Mouse (Mus musculus): ENCODE measurements at regions not wholly inside any gene's neighbourhood (a gene's known extent, or its start where the extent isn't known, plus 50 kb on each side); places are given as distances from the start of the nearest gene placed in this dataset.
A peak's percentile ranks its signal among the peaks of the same experiment; 100 is the strongest.

DNA sequence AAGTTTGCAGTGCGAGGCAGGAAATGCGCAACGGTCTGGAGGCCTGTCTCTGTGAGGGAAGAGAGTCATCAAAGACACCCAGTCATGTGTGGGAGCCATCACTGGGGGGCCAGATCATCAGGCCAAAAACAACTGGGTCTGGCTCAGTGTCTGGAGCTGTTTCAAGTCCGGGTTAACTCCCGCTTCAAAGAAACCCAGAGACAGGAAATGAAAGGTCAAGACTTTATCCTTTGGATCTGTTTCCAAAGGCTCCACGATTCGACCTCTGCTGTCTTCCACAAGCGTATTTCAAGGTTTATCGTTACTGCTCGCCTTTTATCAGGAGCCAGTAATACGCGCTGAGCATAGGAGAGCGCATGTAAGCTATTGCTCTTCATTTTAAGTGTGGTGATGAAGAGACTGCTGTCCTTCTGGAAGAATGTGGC, 325.7 kb downstream of the Adamts20 start:
- H3K27ac ChIP-seq (replicated peaks): 0 out of 2 replicates have a peak overlapping the region, but pooled peaks have one; percentile 18
- H3K4me2 ChIP-seq: no peak overlapping the region
- H3K36me3 ChIP-seq: no peaks in the 10 kb centered on the region
- H3K9me3 ChIP-seq: no peaks in the 10 kb centered on the region
- no peaks in the 10 kb centered on the region for H3K27me3 ChIP-seq
- 71% methylated on average over 13 of the region's 13 CpGs for WGBS
- H3K4me3 ChIP-seq: no peak overlapping the region
- peaks cover 17% of the 10 kb centered on the region for H3K4me1 ChIP-seq (replicated peaks)
- ATAC-seq (ENCODE audit: low read depth): no peak
- no peak overlapping the region for H3K9ac ChIP-seq

DNA sequence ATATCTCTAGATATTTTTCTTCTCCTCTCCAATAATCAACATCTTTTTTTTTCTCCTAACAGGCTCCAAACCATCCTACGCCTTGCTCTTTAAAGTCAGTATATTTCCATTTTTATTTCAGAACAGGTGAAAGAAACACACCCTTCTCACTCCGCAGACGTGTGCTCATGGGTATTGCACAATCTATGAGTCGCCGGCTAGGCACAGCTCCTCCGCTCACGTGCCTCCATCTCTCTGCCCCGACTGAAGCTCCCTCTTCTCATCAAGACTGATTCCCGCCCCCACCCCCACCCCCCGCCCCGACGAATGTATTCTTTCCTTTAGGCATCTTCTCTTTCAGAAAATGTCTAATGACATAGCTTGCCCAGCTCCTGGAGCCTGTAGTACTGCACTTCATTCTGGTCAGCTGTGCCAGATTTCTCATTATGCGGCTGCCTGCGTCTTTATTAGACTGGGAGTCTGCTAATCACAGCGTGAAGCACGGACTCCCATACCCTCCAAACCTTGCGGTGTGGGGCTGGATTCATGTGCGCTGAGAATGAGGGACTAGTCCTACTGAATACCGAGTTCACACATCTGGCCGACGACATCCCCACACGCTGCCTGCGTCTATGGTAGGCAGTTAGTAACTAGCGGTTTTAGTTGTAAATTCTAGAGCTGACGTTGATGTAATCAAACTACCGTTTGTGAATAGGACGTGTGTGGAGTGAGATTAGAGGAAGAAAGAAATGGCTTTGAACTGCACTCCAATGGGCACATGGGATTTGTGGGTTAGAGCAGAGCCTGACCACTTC, 327.9 kb downstream of the Adamts20 start:
- ATAC-seq (ENCODE audit: low read depth): peak; percentile 72
- Histone ChIP-seq H3K36me3 (no peaks in the 10 kb centered on the region), H3K27me3 (no peaks in the 10 kb centered on the region), H3K4me2 (peak overlapping the region; percentile 46), H3K27ac (replicated peaks) (peak overlapping the region; percentile 49; the same call in 1 of the 2 replicates), H3K4me1 (replicated peaks) (peaks cover 17% of the 10 kb centered on the region), H3K9me3 (peaks cover 6% of the 10 kb centered on the region; the same call in 1 of the 2 replicates), H3K9ac (no peak overlapping the region), H3K4me3 (0 out of 2 replicates have a peak overlapping the region, but pooled peaks have one; percentile 14)
- 46% methylated on average over 27 of the region's 27 CpGs for WGBS

DNA sequence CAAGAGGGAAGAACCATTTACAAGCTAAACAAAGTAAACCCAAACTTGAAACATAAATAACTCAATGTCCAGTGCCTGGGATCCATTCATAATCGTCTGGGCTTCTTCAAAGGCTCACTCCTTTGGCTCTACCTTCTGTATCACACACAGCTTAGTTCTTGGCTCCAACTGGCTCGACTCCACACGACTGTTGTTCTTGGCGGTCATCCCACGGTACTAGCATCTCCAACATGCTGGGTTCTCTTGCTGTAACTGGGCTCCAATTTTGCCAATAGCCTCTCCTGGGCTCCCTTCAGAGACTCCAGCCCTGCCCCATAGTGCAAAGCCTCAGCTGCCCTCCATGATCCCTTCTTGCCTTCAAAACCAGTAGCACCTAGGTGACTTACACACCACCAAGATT, 352.4 kb downstream of the Adamts20 start:
- Histone ChIP-seq H3K9ac (no peak overlapping the region), H3K4me3 (no peak overlapping the region), H3K4me2 (no peak overlapping the region), H3K4me1 (replicated peaks) (no peaks in the 10 kb centered on the region), H3K9me3 (no peaks in the 10 kb centered on the region), H3K36me3 (no peaks in the 10 kb centered on the region), H3K27ac (replicated peaks) (no peak overlapping the region), H3K27me3 (no peaks in the 10 kb centered on the region)
- ATAC-seq (ENCODE audit: low read depth): no peak
- 81% methylated on average over 5 of the region's 5 CpGs for WGBS

DNA sequence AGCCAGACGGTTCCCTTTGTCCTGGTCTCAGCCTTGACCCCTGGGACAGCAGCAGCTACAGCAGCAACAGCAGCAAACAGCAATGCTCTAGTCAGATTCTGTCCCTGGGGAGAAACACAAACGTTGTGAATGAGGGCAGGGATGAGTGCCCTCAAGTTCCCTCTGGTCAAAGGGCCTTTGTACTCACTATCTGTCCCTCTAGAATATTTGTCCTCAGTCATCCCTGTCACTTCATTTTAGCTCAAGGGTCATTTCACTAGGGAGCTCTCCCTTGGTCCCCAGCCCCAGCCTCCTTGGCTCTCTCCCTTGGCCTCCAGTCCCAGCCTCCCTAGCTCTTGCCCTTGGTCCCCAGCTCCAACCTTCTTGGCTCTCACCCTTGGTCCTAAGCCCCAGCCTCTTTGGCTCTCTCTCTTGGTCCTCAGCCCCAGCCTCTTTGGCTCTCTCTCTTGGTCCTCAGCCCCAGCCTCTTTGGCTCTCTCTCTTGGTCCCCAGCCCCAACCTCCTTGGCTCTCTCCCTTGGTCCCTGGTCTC, 358.0 kb downstream of the Adamts20 start:
- H3K36me3 ChIP-seq: no peaks in the 10 kb centered on the region
- H3K4me3 ChIP-seq: no peak overlapping the region
- H3K27ac ChIP-seq (replicated peaks): no peak overlapping the region
- no peak for ATAC-seq (ENCODE audit: low read depth)
- WGBS: 48% methylated on average over 2 of the region's 2 CpGs
- H3K4me2 ChIP-seq: no peak overlapping the region
- no peaks in the 10 kb centered on the region for H3K27me3 ChIP-seq
- no peaks in the 10 kb centered on the region for H3K4me1 ChIP-seq (replicated peaks)
- no peak overlapping the region for H3K9ac ChIP-seq
- H3K9me3 ChIP-seq: no peaks in the 10 kb centered on the region

DNA sequence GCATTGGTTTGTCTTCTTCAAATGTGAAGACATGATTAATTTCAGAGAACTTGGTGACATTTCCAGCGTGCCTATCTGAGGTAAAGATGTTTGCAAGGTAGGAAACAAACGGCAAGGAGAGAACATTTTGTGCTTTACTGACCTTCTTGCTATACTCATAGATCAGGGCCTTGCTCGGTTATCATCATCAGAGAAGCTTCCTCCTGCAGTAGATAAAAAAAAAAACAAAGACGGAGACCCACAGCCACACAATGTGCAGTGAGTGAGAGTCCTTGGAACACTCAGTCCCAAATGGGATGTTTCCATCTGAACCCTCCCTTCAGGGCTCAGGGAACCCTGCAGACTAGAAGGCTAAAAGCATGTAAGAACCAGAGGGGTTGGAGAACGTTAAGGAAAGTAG, 374.6 kb downstream of the Adamts20 start:
- no peaks in the 10 kb centered on the region for H3K4me1 ChIP-seq (replicated peaks)
- H3K27ac ChIP-seq (replicated peaks): no peak overlapping the region
- 84% methylated on average over 5 of the region's 5 CpGs for WGBS
- no peak overlapping the region for H3K9ac ChIP-seq
- H3K36me3 ChIP-seq: no peaks in the 10 kb centered on the region
- H3K9me3 ChIP-seq: no peaks in the 10 kb centered on the region
- no peak for ATAC-seq (ENCODE audit: low read depth)
- no peak overlapping the region for H3K4me2 ChIP-seq
- no peaks in the 10 kb centered on the region for H3K27me3 ChIP-seq
- H3K4me3 ChIP-seq: no peak overlapping the region

DNA sequence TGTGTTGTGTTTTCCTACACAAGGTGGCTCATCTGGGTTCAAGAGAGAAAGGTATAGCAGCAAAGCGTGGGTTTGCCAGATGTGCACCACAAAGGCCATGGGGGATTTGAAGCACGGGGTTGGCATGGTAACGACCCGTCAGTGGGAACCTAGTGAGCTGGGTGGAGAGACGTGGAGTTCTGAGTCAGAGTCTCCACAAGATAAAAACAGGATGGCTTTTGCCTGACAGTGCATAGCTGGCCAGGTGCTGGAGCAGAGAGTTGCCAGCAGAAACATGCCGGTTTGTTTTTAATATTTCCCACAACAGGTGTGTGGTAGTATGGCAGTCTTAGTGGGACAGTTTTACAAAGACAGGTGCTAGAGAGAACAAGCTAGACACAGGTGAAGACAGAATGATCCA, 375.4 kb downstream of the Adamts20 start:
- WGBS: 79% methylated on average over 6 of the region's 6 CpGs
- ATAC-seq (ENCODE audit: low read depth): no peak

DNA sequence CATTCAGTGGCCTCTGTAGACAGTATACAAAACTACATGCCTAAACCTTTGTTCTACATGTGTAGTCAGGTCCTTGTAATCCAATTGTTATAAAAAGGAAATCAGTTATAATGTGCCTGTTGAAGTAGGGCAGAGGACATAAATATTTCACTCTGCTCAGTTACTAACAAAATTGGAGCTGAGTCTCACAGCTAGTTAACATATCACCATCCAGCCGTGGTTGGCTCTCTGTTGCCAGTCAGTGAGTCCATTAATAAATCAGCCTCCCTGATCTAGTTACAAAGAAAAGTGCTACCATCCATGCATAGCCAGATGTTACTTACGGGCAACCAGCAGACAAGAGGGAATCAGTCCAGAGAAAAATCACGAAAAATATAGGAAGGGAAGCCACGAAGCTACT, 382.8 kb downstream of the Adamts20 start:
- no peak overlapping the region for H3K27ac ChIP-seq (replicated peaks)
- no peaks in the 10 kb centered on the region for H3K4me1 ChIP-seq (replicated peaks)
- H3K4me2 ChIP-seq: no peak overlapping the region
- H3K36me3 ChIP-seq: no peaks in the 10 kb centered on the region
- no peak for ATAC-seq (ENCODE audit: low read depth)
- 67% methylated on average over 4 of the region's 4 CpGs for WGBS
- H3K27me3 ChIP-seq: no peaks in the 10 kb centered on the region
- H3K4me3 ChIP-seq: no peak overlapping the region
- H3K9me3 ChIP-seq: peaks cover 5% of the 10 kb centered on the region; the same call in 1 of the 2 replicates
- no peak overlapping the region for H3K9ac ChIP-seq

More for the DNA sequence above, 375.4 kb downstream of the Adamts20 start:
- no peak overlapping the region for H3K4me3 ChIP-seq
- H3K4me1 ChIP-seq (replicated peaks): no peaks in the 10 kb centered on the region
- no peaks in the 10 kb centered on the region for H3K27me3 ChIP-seq
- H3K36me3 ChIP-seq: no peaks in the 10 kb centered on the region
- H3K27ac ChIP-seq (replicated peaks): no peak overlapping the region
- H3K9ac ChIP-seq: no peak overlapping the region
- H3K4me2 ChIP-seq: no peak overlapping the region
- no peaks in the 10 kb centered on the region for H3K9me3 ChIP-seq

DNA sequence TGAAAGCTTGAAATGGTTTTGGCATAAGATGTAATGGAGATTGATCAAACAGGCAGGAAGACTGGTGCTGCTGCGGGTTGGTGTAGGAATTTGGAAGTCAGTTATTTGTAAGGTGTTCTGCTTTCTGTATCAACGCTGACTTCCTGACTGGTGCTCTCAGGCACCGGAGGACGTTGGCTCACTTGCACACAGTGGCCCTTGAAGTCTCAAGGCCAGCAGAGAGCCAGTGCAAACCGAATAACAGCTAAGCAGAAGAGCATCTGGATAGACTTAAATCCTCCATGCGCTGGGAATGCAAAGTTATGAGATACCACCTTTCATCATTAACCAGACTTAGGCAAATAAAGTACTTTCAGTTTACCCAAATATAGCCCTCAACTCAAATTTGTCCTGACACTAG, 388.2 kb downstream of the Adamts20 start:
- no peak overlapping the region for H3K4me2 ChIP-seq
- H3K9me3 ChIP-seq: no peaks in the 10 kb centered on the region
- H3K27ac ChIP-seq (replicated peaks): no peak overlapping the region
- H3K4me1 ChIP-seq (replicated peaks): no peaks in the 10 kb centered on the region
- no peaks in the 10 kb centered on the region for H3K27me3 ChIP-seq
- ATAC-seq (ENCODE audit: low read depth): no peak
- WGBS: 88% methylated on average over 6 of the region's 6 CpGs
- no peaks in the 10 kb centered on the region for H3K36me3 ChIP-seq
- no peak overlapping the region for H3K9ac ChIP-seq
- no peak overlapping the region for H3K4me3 ChIP-seq

DNA sequence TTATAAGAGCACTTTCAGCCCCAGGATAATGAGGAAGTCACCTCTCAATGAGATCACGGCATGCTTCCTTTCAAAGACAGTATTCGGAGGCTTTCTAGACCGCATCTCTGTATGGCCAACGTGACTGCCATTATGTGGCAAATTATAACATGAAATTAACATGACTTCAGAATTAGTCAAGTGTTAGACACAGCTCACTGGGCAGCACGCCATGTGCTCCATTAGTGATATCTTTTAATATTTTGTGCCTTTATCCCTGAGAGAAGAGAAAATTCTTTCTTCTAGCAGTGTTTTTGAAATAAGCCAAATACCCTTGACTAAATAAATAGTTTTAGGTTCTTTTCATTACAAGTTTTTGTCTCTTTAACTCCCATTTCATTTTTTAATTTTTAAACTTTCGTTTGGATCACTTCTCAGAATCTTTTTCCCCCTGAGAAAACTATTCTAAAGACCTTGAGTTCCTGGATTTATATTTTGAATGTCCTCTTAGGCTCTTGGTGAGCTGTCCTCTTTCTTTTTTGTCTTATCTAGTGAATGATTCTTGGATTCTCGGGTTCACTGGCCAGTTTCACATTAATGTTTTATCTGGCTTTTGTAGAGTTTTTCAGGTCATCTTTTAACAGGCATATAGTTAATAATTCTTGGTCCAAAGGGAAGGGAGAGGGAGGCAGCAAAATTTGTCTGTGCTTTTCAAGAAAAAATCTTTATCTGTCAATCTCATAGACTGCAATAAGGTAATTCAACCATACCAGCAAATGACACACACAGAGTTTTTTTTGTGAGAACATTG, 390.9 kb downstream of the Adamts20 start:
- H3K27me3 ChIP-seq: no peaks in the 10 kb centered on the region
- 73% methylated on average over 7 of the region's 7 CpGs for WGBS
- H3K27ac ChIP-seq (replicated peaks): no peak overlapping the region
- no peak overlapping the region for H3K4me2 ChIP-seq
- no peaks in the 10 kb centered on the region for H3K9me3 ChIP-seq
- H3K9ac ChIP-seq: no peak overlapping the region
- H3K4me3 ChIP-seq: no peak overlapping the region
- ATAC-seq (ENCODE audit: low read depth): no peak
- no peaks in the 10 kb centered on the region for H3K36me3 ChIP-seq
- H3K4me1 ChIP-seq (replicated peaks): no peaks in the 10 kb centered on the region

DNA sequence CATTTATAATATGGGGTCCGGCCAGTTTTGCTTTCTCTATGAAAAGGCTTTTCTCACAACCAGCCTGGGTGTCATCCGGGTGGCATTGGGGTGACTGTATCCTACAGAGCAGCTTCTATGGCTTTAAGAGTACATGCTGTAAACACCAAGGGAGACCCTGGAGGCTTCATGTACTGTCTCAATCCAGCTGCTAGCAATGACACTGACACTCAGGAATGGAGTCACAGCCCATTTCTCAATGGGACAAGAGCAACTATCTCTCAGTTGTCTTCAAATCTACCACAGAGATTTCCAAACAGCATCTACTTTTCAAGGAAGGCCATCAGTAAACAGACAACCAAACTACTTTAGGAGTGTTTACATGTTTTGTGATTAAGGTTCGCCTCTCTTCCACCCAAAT, 397.5 kb downstream of the Adamts20 start:
- no peaks in the 10 kb centered on the region for H3K27me3 ChIP-seq
- H3K4me2 ChIP-seq: no peak overlapping the region
- H3K4me3 ChIP-seq: no peak overlapping the region
- no peaks in the 10 kb centered on the region for H3K36me3 ChIP-seq
- H3K9ac ChIP-seq: no peak overlapping the region
- 93% methylated on average over 3 of the region's 3 CpGs for WGBS
- H3K27ac ChIP-seq (replicated peaks): no peak overlapping the region
- no peaks in the 10 kb centered on the region for H3K9me3 ChIP-seq
- H3K4me1 ChIP-seq (replicated peaks): no peaks in the 10 kb centered on the region
- ATAC-seq (ENCODE audit: low read depth): no peak

DNA sequence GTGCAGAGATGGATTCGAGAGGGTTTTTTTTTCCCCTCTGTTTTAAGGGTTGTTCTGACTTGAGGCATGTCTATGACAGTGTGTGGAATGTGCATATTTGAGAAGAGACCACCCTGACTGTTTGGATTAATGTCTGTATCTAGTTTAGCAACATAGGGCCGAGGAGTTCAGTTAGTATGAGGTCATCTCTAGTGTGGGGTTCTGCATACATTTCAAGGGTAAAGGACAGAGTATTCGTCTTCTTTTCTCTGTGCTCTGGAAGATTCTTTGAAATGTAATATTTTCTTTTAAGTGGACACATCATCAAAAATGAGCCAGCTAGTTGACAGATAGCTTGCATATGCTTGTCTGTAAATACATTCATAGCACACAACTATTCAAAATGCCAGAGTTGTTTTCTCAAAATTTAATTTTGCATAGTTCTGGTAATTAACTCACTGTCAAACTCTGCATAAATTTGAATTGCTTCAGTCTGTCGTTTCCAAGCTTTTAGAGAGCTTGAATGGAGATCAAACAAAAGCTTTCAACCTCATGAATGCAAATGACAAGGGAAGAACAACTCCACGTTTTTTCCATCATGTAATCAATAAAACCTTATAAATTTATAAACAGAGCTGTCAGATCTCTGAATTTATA, 415.5 kb downstream of the Adamts20 start:
- 50% methylated on average over 5 of the region's 5 CpGs for WGBS
- H3K36me3 ChIP-seq: no peaks in the 10 kb centered on the region
- no peaks in the 10 kb centered on the region for H3K27me3 ChIP-seq
- ATAC-seq (ENCODE audit: low read depth): no peak
- no peak overlapping the region for H3K27ac ChIP-seq (replicated peaks)
- H3K4me2 ChIP-seq: no peak overlapping the region
- H3K9me3 ChIP-seq: no peaks in the 10 kb centered on the region; the same call in 1 of the 2 replicates
- H3K4me3 ChIP-seq: no peak overlapping the region
- no peaks in the 10 kb centered on the region for H3K4me1 ChIP-seq (replicated peaks)
- no peak overlapping the region for H3K9ac ChIP-seq

DNA sequence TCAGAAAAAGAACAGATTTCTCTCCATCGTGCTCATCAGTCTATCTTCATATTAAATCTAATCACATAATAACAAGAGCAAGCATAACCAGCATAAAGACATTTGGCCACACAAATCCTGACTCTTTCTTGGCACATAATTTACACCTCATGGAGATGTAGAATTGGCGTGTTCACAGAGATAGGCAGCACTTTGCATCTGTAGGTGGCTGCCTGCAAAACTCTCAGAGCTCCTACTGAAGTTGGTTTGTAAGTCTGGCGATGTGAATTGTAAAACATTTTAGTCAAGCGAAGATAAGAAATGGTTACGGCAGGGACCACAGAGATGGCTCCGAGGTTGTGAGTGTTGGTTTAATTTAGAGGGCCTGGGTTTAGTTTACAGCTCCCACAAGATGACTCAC, 419.0 kb downstream of the Adamts20 start:
- ATAC-seq (ENCODE audit: low read depth): no peak
- H3K27ac ChIP-seq (replicated peaks): no peak overlapping the region
- WGBS: 92% methylated on average over 6 of the region's 6 CpGs

More for the DNA sequence above, 419.0 kb downstream of the Adamts20 start:
- Histone ChIP-seq H3K4me3 (no peak overlapping the region), H3K36me3 (no peaks in the 10 kb centered on the region), H3K9me3 (peaks cover 7% of the 10 kb centered on the region; the same call in 1 of the 2 replicates), H3K9ac (no peak overlapping the region), H3K27me3 (no peaks in the 10 kb centered on the region), H3K4me1 (replicated peaks) (no peaks in the 10 kb centered on the region), H3K4me2 (no peak overlapping the region)

Measured in neural tube, embryonic 13.5 days (tissue).